Mouse (Mus musculus) heart, postnatal 10 days (tissue): ENCODE results near the gene Inppl1. TPM values are rescaled to one million over a fixed set of nuclear protein-coding genes. Genes with fewer than 3 reads are reported as not detected.

Experiments
- DNase-seq, 2 experiments: peaks; one replicate each; pipeline ENCODE4 v3.0.0; 2021
- intact Hi-C: fragments of 180-260 bp; cut with DNase I; formaldehyde crosslinking; loops from one replicate; pipeline ENCODE4 v1.15.1; 2025
- total RNA-seq, 2 experiments: library from RNA; stranded (reverse); gene quantifications; 2 replicates each; pipeline ENCODE4 v1.2.3; 2021

Inppl1 gene
- total RNA-seq, 2 experiments from 2014 or later, result 135 to 140 TPM

GRCm38 (mm10) chr7:101847934-101848333 is 9.9 kb upstream of the Inppl1 start:
- DNase-seq, result no peak
- intact Hi-C loops, result no loop called here

- intact Hi-C loops, result no loop called here
- DNase-seq, result no peak
Measured at GRCm38 (mm10) chr7:101844186-101844585, 6.2 kb upstream of the Inppl1 start.

GRCm38 (mm10) chr7:101837154-101837605 is 849 bp downstream of the Inppl1 start:
- intact Hi-C loops, result no loop called here
- DNase-seq, result no peak

GRCm38 (mm10) chr7:101836271-101837153 is 1.5 kb downstream of the Inppl1 start:
- DNase-seq, result peak; percentile 79
- intact Hi-C loops, result no loop called here

- DNase-seq, result no peak
Measured at GRCm38 (mm10) chr7:101835457-101836109, 2.4 kb downstream of the Inppl1 start.

GRCm38 (mm10) chr7:101834903-101835302 is 3.1 kb downstream of the Inppl1 start:
- intact Hi-C loops, result no loop called here

More at GRCm38 (mm10) chr7:101835457-101836109, 2.4 kb downstream of the Inppl1 start:
- intact Hi-C loops, result no loop called here

GRCm38 (mm10) chr7:101833916-101834584 is 4.0 kb downstream of the Inppl1 start:
- peak in 1 of 2 experiments; percentile 46 for DNase-seq
- intact Hi-C loops, result no loop called here

More at GRCm38 (mm10) chr7:101834903-101835302, 3.1 kb downstream of the Inppl1 start:
- DNase-seq, result no peak

GRCm38 (mm10) chr7:101833352-101833751 is 4.7 kb downstream of the Inppl1 start:
- intact Hi-C loops, result no loop called here
- DNase-seq, result no peak

GRCm38 (mm10) chr7:101832372-101832771 is 5.7 kb downstream of the Inppl1 start:
- intact Hi-C loops, result no loop called here
- no peak for DNase-seq

GRCm38 (mm10) chr7:101831437-101831836 is 6.6 kb downstream of the Inppl1 start:
- DNase-seq, result no peak
- intact Hi-C loops, result no loop called here

GRCm38 (mm10) chr7:101830373-101830772 is 7.7 kb downstream of the Inppl1 start:
- intact Hi-C loops, result no loop called here
- DNase-seq, result no peak

- peak; percentile 42 to 62 for DNase-seq
- intact Hi-C loops, result loop anchor here (5.0 kb wide), 1 partner anchor 147 kb away; no protein-coding TSS in a partner anchor
Measured at GRCm38 (mm10) chr7:101823758-101824630, 14.0 kb downstream of the Inppl1 start.

- intact Hi-C loops, result loop anchor here (5.0 kb wide), 1 partner anchor 146 kb away; no protein-coding TSS in a partner anchor
- DNase-seq, result peak; percentile 40 to 54
Measured at GRCm38 (mm10) chr7:101822836-101823757, 14.9 kb downstream of the Inppl1 start.

- intact Hi-C loops, result loop anchor here (5.0 kb wide), 1 partner anchor 145 kb away; no protein-coding TSS in a partner anchor
Measured at GRCm38 (mm10) chr7:101821571-101822501, 16.2 kb downstream of the Inppl1 start.

GRCm38 (mm10) chr7:101820295-101821030 is 17.6 kb downstream of the Inppl1 start:
- intact Hi-C loops, result loop anchor here (5.0 kb wide), 1 partner anchor 143 kb away; no protein-coding TSS in a partner anchor
- DNase-seq, result no peak

More at GRCm38 (mm10) chr7:101821571-101822501, 16.2 kb downstream of the Inppl1 start:
- peak; percentile 80 to 85 for DNase-seq

GRCm38 (mm10) chr7:101817861-101818401 is 20.1 kb downstream of the Inppl1 start, which contains the start of gene Phox2a:
Gene Phox2a, plus strand, starts transcription at chr7:101818313.
- intact Hi-C loops, result no loop called here
- DNase-seq, result no peak
